ENCODE assay signal across 18 mouse cellular contexts in the genomic region with DNA sequence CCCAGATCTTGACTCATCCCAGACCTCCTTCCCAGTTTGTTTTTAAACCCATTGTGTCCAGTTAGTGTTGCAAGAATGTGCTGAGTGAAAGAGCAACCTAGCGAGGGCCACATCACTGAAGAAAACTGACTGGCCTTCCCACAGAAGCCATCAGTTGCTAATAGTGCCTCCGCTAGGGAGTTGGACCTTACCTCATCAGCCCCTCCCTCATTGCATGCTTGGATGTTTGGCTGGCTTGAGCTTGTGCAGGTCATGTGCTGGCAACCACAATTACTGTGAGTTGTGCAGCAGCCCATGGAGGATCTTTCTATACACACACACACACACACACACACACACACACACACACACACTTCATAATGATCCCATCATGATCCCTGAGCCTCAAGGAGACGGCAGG.
"Had no signal": no experiment of that assay in that cellular context is flagged by ENCODE, and none has a peak within 500 bp of the region (broad histone marks: within the 10 kb centered on the region; RNA-seq: fewer than 3 reads in every experiment).

No protein-coding gene starts in this region.

- H3K9me3 ChIP-seq: midbrain, embryonic 10.5 days; midbrain, embryonic 12.5 days; neural tube, embryonic 13.5 days; neural tube, embryonic 15.5 days had no signal

- H3K9ac ChIP-seq: lung, embryonic 14.5 days; midbrain, embryonic 12.5 days; neural tube, embryonic 13.5 days; neural tube, embryonic 15.5 days had no signal

- H3K4me3 ChIP-seq: midbrain, embryonic 10.5 days; midbrain, embryonic 12.5 days; myocyte; neural tube, embryonic 13.5 days; neural tube, embryonic 15.5 days had no signal

- H3K27me3 ChIP-seq: neural tube, embryonic 13.5 days; neural tube, embryonic 15.5 days had no signal

- ATAC-seq: midbrain, embryonic 16.5 days had no signal

- H3K4me2 ChIP-seq: lung, embryonic 14.5 days; midbrain, embryonic 12.5 days; neural tube, embryonic 13.5 days; neural tube, embryonic 15.5 days had no signal

- H3K27ac ChIP-seq: midbrain, embryonic 10.5 days; midbrain, embryonic 12.5 days; neural tube, embryonic 13.5 days; neural tube, embryonic 15.5 days had no signal

- DNase-seq: lung, adult 18-20 months; lung, embryonic 14.5 days; lung, postnatal 10 days; midbrain, embryonic 14.5 days; retina, postnatal 1 day; right cerebral cortex, adult 18-20 months; right cerebral cortex, postnatal 25 days; right cerebral cortex, postnatal 4 days; spleen, adult 18-20 months; thymus, adult 18-20 months; thymus, postnatal 14 days; thymus, postnatal 36 days had no signal

- H3K36me3 ChIP-seq: midbrain, embryonic 10.5 days; midbrain, embryonic 12.5 days had no signal
